Mouse (Mus musculus): Measurements from ENCODE around the gene Pdk2.

Pdk2 gene

DNA sequence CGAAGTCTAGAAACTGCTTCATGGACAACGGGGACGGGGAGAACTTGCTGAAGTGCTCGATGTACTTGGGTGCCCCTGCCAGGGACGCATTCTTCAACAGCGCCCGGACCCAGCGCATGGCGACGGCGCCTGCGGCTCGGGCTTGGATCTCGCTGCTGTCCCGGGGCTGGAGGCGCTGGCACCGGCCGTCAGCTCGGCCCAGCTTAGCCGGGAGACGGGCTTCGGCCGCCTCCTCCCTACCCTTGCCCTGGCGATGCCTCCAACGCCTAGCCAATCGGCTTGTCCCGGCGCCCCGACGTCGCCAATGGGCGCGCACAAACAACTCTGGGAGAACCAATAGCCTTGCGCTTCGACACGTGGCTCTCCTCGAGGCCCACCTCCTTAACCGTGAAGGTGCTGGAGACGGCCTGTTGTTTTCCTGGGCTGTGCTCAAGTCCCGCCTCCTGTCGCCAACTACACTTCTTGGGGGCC lies at the start of gene Pdk2:
TSS of gene Pdk2 (minus strand) at position 216 of the 471 bp plus-strand sequence.
- peak; percentile 84 for DNase-seq (ENCODE audit: low read depth)

DNA sequence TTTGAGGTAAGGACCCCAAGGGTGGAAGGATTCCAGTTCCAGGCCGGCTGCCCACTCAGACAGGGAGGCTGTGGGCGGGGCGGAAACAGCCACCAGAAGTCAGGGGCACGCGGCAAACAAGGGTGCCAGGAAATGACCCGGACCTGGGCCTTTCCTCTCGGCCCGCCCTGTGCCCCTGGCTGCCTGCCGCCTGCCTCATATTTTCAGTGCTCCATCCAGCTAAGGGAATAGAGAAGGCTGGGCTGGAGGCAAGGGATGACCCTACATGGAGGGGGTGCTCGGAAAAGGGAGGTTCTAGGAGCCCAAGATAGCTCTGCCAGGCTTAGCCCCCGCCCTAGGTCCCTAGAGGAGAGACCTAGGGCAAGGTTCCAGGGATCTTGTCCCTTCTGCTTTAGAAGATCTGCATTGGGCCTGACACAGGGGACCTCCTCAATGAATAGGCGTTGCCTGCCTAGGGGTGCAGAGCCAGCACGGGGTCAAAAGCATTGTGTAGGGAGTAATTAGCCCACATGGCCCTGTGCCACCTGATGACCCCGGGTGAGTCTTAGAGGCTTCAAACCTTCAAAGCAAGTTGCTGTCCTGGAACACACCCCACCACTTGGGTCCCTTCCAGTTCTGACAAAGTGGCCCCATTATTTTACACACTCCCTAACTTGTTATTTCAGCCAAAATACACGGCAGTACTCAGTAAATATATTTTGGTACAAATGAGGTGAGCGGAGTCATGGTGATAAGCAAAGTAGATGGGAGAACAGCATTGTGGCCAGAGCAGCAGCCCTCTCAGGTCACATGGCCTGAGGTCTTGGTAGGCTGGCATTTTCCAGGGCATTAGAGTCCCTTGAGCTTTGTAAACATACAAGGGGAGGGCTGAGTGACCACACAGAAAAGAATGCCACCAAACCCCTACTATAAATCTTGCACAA lies 48.0 kb upstream of the Pdk2 start:
- no peak for DNase-seq (ENCODE audit: low read depth)

DNA sequence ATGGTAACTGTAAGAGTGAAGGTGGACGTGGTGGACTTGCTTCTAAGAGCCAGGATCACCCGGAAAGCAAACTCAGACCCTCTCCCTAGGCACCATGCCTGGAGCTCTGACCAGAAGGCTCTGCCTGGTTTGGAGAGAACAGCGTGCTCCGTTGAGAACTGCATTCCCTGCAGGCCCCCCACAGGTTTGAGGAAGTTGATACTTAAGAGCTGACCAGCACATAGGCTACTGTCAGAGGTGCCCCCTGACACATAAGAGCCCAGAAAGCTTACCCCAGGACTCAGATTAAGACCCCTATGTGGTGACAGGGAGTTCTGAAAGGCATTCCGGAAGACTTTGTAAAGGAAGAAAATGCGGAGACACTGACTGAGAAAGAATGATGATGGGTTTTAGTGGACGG lies 47.1 kb upstream of the Pdk2 start:
- DNase-seq (ENCODE audit: low read depth), result no peak

DNA sequence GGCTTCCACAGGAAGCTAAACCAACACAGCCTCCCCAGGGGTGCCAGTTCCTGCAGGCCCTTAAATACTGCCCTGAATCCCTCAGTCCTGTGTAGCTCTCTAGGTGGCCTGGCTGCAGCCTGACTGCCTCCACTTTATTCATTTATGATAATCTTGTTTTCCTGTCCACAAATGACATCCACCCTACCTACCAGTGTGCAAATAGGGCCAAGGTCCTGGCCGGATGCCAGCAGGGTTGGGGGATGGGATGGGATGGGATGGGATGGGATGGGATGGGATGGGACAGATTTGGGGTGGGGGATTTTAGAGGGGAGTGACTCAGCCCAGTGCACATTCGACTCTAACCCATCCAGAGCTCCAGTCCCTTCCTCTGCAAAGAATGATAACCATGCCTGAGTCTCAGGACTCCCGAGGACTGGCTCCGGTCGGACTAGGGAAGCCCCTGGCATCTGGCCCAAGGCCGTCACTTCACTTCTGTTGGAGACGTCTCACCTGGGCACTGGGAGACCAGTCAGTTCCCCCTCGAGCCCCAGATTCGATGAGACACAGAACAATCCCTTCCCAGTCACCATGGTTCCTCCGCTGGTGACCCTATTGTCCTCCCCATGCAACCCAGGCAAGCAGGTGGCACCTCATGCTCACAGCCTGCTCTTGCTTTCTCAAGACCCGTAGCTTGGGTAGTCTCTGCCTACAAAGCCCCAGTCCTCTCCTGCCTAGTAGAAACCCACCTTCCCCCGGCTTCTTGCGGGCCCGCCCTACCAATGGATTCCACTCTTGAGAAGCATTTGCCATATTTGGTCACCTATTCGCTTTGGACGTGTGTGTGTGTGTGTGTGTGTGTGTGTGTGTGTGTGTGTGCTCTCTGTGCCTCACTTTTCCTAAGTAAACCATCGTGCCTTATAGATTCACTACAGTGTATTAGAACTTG lies 46.4 kb upstream of the Pdk2 start:
- no peak for DNase-seq (ENCODE audit: low read depth)

DNA sequence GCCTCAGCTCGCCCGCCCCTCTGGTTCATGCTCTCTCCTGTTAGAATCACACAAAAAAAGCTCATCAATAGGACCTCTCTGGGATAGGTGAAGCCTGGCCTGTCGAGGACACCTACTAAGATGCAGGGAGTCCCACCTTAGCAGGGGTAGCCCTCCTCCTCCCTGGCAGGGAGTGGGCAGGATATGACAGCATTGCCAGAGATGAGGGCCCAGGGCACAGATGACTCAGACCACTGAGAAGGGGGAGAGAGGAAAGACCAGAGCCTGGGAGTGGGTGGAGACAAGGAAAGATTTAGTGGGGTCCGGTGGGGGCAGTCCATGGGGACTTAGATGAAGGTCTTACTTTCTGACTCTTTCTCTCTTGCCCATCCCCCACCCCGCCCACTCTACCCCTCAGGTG lies 45.1 kb upstream of the Pdk2 start:
- no peak for DNase-seq (ENCODE audit: low read depth)

DNA sequence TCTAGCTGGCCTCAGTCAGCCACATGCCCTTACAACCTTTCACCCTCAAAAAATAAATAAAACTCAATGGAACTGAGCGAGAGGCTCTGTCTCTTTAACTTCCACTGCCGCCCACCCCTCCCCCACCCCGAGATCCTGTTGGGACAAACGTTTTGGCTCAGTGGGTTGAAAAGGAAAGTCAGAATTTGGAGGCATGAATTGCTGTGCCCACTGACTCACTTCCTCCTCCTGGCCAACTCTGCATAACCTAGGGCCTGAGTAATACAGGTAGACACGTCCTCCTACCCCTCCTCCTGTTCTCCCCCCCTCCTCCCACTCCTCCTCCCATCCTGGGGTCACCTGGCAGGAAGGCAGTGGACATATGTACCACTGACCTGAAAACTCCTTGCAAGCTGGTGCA lies 44.6 kb upstream of the Pdk2 start:
- no peak for DNase-seq (ENCODE audit: low read depth)

DNA sequence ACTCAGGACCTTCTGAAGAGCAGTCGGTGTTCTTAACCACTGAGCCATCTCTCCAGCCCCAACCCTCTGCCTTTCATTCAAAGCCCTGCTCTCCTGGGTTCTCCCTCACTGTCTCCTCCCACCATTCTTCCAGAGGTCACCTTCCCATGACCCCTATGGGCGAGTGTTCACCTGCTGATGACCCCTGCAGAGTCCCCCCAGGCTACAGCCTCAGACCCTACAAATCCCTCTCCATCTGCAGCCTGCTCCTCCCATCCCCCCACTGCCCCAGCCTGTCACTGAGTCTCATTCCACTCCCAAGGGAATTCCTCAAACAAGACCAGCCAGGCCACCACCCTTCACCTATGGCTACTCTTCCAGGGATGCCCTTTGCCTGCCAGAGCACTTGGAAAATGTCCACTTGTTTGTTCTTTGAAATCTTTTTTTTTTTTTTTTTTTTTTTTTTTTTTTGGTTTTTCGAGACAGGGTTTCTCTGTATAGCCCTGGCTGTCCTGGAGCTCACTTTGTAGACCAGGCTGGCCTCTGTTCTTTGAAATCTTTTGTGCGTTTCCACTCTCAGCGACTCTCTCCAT lies 43.7 kb upstream of the Pdk2 start:
- DNase-seq (ENCODE audit: low read depth), result no peak

DNA sequence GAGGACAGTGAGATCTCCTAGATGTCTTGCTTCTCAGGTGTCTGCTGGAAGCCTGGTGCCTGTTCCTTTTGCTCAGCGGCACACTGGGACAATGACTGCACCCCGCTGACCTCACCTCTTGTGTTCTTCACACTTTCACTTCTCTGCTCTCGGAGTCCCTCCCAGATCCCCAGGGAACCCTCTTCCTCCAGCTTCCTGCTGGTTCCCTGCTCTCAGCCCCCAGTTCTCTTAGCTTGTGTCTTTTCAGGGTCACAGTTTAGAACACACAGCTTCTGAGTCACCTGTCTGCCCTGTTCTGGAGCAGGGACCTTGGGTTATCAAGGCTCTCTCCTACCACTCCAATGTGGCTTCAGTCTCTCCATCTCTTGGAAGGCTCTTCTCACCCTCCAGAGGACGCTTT lies 43.0 kb upstream of the Pdk2 start:
- DNase-seq (ENCODE audit: low read depth), result no peak

DNA sequence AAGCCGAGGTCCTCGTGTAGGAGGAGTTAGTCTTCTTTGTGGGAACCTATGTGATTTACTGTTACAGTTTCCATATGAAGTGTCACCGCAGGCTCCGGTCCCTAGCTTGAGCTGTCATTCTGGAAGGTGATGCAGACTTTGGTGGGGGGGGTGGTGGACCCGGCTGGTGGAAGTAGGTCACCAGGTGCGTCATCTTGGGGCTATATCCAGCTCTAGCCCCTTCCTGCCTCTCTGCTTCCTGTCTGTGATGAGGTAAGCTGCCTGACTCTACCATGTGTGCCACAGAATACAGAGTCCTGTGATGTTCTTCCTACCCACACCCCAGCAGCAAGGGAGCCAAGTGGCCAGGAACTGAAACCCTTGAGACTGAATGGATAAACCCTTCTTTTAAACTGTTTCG lies 41.7 kb upstream of the Pdk2 start:
- DNase-seq (ENCODE audit: low read depth), result no peak

DNA sequence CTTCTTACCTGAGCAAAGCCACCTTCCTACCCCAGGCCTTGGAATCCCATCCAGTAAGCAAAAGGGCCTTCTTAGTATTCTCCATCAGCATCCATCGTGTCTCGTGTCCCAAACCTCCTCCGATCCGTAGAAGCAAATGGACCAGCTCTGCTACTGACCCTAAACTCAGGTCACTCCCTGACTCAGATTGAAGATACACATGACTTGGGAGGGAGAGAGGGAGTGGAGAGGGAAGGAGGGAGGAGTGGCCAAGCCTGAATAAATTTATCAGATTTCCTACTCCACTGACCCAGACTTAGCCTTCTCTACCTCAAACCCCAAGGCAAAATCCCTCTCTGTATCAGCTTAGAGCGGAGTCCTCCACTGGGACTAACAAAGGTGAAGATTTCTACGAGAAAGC lies 39.6 kb upstream of the Pdk2 start:
- DNase-seq (ENCODE audit: low read depth), result no peak

DNA sequence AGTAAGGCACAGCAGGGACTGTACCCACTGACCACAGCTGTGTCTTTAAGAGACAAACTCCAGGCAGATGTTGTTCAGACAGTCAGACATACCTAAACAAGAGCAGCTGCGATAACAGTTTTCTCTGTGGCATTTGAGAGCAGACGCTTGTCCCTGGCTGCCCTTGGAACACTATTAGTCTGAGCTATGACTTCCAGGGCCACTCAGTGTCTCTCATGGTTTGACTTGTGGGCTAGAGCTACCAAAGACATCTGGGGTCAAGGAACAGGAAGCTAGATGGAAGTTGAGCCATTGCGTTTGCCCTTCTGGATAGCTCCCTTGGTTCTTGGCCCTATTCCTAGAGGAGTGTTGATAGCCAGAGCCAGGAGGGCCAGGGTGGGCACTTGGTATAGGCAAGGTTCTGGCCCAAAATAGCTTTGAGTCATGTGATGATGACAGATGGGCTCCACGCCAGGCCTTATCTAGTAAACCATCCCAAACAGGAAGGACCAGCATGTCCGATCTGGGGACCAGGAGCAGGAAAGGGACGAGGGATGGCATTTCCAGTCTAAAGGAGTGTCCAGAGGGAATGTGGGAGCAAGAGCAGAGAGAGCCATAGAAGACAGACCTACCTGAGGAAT lies 38.2 kb upstream of the Pdk2 start:
- DNase-seq (ENCODE audit: low read depth), result no peak

DNA sequence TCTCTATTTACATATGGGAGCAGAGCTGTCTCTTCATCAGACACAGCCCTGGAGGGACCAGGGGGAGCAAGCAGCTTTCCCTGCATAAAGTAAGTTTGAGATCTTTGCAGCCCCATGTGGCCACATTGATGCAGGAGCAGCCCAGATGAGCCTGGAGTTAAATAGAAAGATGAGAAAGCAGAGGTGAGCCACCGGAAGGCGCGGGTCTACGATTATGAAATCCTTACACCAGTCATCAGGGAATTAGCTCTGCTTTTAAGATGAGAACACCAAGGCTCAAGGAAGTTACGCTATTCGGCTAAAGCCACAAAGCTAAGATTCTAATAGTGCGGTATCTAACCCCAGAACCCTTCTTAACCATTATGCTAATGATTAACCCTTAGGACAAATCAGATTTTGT lies 36.8 kb upstream of the Pdk2 start:
- DNase-seq (ENCODE audit: low read depth), result no peak

DNA sequence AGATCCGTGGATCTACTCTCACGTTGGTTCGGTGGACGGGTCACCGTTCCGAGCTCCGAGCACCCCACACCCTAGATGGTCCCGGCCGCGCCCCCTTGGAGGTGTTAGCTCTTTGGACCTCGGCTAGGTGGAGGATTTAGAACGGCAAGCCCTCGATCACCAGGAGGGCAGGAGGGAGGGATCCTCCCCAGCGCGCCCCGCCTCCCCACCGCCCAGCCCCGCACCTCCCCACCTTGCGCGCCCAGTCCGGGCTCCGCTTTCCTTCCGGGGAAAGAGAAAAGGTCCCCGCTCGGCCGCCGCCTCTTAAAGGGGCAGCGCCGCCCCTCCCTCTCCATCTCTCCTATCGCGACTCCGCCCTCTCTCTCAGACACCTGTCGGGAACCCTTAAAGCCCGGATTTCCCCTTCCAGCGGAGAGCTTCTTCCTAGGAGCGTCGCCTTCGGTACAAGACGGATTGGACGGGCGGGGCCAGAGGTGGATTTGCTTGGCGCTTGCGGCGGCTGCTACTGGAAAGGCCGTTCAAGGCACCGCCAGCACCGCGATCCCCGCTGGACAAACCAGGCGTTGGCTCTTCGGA lies 35.5 kb upstream of the Pdk2 start, which contains the start of gene Itga3:
TSS of gene Itga3 (minus strand) at position 266 of the 576 bp plus-strand sequence.
- DNase-seq (ENCODE audit: low read depth), result no peak

DNA sequence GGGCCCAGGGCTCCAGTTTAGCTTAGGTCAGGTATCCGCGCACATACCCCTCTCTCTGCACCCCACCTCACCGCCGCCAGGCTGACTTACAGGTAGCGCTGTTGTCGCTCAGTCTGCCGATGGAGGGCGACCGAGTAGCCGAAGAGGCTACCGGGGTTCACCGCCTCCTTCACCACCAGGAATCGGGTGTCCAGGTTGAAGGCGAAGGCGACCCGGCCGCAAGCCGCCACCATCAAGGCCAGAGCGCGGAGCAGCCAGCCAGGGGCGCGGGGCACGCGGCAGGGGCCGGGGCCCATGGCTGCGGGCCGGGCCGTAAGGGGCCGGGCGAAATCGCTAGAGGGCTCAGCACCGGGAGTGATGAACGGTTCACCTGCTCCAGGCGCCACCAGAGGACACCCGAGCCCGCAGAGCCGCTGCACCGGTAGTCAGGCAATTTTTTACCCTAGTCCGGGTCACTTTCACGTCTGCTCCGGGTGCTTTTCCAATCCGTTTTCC lies 34.9 kb upstream of the Pdk2 start:
- DNase-seq (ENCODE audit: low read depth), result no peak

DNA sequence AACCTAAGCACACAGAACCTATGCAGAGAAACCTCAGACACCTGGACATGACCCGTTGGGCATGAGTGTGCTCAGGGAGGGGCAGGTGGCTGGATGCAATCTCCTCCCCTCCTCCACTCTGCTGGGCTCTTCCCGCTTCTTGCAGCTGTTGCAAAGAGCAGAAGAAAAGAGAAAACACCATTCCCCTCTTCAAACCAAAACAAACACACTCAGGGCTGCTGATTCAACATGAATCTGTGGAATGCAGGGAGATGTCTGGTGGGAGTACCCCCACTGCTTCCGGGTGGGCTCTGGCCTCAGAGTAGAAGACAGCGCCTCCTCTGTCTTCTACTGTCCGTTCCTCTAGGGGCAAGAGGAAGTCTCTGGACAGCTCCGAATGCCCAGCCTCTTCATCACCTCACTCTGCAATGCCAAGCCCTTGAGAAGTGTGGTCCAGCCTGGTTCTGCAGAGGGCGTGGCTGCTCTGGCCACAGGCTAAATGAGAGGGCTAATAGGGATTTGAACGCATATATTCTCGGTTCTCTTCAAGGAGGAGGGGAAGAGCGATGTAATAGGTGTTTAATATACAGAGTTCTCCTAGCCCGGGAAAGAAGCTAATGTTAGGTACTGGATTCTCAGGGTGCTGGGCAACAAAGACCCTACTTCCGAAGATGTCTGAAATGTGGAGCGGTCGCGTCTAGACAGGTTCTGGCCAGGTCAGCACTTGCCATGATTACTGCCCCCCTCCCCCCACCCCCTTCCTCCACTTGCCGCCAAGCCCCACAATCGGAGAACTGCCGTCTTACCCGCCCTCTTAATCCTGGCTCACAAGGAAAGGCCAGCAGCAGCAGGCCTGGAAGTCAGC lies 34.3 kb upstream of the Pdk2 start:
- no peak for DNase-seq (ENCODE audit: low read depth)

DNA sequence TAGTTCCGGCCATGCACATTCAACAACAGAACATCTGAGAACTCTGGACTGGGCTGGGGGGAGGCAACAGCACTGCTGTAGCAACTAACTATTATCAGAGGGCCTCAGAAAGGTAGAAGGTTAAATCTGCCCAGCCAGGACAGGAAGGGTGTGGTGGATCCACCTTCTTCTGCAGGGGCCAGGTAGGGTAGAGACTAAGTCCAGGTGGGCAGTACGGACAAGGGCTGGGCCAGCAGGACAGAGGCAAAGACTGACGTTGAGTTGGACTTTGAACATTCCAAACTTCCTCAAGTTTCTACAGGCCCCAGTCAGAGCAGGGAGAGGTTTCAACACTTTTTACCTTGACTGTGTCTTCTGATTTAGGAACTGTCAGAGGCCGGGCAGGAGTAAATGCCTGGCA lies 33.5 kb upstream of the Pdk2 start:
- DNase-seq (ENCODE audit: low read depth), result no peak

DNA sequence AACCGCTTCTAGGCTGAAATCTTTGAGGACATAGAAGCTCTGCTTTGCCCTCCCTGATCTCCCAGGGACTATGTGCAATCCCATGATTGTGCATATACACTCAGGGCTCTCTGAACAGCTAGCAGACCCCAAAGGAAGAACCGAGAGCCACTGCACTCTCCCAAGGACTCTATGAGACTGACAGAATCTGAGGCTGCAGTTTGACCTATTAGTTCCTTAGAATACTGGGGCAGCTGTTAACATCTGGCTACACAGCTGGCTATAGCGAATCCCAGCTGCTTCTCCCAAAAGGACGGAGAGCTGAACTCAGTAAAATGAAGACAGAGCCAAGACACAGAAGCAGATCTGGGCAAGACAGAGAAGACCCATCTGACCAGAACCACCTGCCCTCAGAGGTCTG lies 32.7 kb upstream of the Pdk2 start:
- DNase-seq (ENCODE audit: low read depth), result no peak

DNA sequence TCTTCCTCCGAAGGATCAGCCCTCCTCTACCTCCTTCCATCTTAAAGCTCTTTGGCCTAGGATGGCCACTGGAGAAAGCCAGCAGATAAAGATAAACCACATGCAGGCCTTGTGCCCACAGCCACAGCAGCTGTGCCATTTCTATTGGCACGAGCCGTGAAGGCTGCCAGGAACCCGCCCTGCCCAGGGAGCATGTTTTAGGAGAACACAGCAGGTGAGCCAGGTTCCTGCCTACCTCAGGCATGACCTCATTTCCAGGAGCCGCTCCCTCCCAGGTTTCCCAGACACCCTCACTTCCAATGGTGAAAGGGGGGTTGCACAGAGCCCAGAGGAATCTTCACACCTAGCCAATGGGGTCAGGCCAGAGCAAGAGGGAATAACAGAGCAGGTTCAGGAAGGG lies 31.6 kb upstream of the Pdk2 start:
- DNase-seq (ENCODE audit: low read depth), result no peak

DNA sequence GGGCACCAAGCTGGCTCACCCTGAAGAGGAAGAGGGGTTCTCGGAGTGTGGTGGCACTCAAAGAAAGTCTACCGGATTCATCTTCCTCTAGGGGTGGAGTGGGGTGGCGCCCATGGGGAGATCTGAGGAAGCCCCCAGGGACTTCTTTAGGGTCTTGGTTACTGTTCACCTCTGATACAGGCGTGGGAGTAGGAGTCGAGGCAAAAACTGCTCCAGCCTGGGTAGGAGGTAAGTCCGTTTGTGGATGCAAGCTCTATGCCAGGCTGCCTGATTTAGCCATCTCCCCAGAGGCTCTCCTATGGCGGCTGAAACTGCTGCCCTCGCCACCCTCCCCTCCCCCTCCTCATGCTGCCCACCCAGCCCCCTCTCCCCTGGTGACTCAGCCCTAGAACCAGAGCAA lies 31.0 kb upstream of the Pdk2 start:
- no peak for DNase-seq (ENCODE audit: low read depth)

DNA sequence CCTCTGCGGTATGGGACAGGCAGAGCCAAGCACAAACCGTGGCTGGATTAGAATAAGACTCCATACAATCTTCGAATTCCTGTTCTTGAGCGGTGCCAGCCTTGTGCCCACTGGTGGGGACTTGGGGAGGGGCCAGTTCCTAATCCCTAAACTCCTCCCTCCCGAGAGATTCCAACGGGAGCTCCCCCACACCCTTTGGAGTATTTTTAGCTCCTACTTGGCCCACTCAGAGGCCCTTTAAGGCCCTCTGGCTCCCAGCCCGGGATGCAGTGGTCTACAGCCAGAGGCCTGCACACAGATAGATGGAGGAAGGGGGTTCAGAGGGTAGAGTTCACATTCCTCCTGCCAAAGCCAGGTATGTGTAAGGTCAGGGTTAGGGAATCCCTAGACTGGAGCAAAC lies 30.1 kb upstream of the Pdk2 start:
- DNase-seq (ENCODE audit: low read depth), result no peak

Measured in c-Kit-positive CD71-negative TER-119-negative erythroid progenitor cells, embryonic 14.5 days (primary cell).